Mouse (Mus musculus): ENCODE measurements around the gene Znrf2. TPM values are rescaled to one million over a fixed set of nuclear protein-coding genes. Genes with fewer than 3 reads are reported as not detected.

Znrf2 gene
- total RNA-seq, 2 experiments from 2014 or later: 8.1 to 9.6 TPM

DNA sequence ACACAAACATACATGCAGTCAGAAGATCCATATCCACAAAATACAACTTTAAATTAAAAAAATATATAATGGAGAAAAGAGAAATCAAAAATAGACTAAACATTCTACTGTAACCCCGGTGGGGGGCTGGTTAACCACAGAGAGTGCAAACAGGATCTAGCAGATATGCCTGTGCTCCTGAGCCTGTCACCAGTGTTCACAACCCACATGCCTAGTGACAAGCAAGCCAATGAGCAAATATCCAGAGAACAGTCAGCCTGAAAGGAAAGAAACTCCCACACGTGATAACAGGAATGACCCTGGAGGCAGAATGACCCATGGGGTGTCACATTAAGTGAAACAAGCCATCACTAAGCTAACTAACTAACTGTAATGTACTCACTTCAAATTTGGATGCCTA is 119.8 kb downstream of the Znrf2 start:
- intact Hi-C loops (cut with DNase I; ENCODE audit: low total_unique reads): no loop called here
- DNase-seq: no peak

DNA sequence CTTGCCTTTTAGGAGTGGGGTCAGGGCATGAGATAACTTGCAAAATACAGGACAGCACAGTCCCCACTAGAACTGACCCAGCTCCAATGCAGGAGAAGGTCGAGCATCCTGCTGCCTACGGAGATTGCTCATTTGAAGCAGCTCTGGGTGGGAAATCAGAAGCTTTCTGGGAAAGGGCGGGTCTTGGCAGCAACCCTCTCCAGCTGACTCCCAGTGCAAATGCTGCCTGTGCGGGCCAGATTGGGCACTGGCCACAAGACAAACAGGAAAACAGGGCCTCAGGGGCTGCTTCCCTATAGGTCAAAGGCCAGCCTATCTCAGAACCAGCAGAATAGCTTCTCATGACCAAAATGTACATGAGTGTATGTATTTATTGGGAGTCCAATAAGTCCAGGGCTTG is 122.9 kb downstream of the Znrf2 start:
- intact Hi-C loops (cut with DNase I; ENCODE audit: low total_unique reads): no loop called here
- DNase-seq: peak; percentile 49

DNA sequence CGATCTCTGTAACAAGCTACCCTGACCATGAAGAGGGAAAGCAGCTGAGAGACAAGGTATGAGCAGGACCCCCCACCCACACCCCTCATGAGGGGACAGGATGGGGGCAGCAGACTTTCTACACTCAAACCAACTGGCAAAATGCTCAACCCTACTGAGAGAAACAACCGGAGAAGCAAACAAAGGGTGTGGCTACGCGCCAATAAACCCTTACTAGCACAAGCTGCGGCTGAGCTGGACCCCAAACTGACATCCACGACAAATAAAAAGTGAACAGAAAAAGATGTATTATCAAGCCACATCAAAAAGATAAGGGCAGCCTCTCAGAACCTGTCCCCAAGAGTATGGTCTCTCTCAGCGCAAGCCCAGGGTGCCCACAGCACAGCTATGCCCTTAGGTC is 123.4 kb downstream of the Znrf2 start:
- no peak for DNase-seq
- intact Hi-C loops (cut with DNase I; ENCODE audit: low total_unique reads): no loop called here

- no peak for DNase-seq
- intact Hi-C loops (cut with DNase I; ENCODE audit: low total_unique reads): no loop called here
Observed at GRCm38 (mm10) chr6:54941149-54941548, 124.4 kb downstream of the Znrf2 start.

Other genes with a start within 250 kb of the Znrf2 start
- 1 to 10 TPM; 4.7 to 6.2 TPM for gene Plekha8, start 221.8 kb upstream of the Znrf2 start, total RNA-seq (2021)
- 10 to 100 TPM; 14.4 to 14.7 TPM for gene Fkbp14, start 219.6 kb upstream of the Znrf2 start, total RNA-seq (2021)
- gene Mturn, start 135.3 kb upstream of the Znrf2 start, total RNA-seq (2021): 1 to 10 TPM; 6.9 to 8.0 TPM
- 1 to 10 TPM; 6.3 to 8.2 TPM for gene Nod1, start 155.7 kb downstream of the Znrf2 start, total RNA-seq (2021)
- 1 to 10 TPM; 7.3 to 8.0 TPM for gene Ggct, start 176.0 kb downstream of the Znrf2 start, total RNA-seq (2021)
- 10 to 100 TPM; 58.9 to 64.3 TPM for gene Gars, start 221.1 kb downstream of the Znrf2 start, total RNA-seq (2021)